Mouse (Mus musculus) right cerebral cortex, postnatal 10 days (tissue): Measurements from ENCODE around the gene Rab3gap2.

Source experiments
- DNase-seq, 2 experiments: peaks; one replicate each; pipeline ENCODE4 v3.0.0; 2021; ENCODE audit warnings: low spot score in 2 of 2

Rab3gap2 gene

GRCm38 (mm10) chr1:185331983-185332430, 128.1 kb downstream of the Rab3gap2 start, which contains the start of gene Bpnt1:
TSS of gene Bpnt1 (plus strand) at chr1:185332149.
- DNase-seq: peak; percentile 93 to 94

GRCm38 (mm10) chr1:185333651-185334050, 129.7 kb downstream of the Rab3gap2 start:
- DNase-seq: no peak

GRCm38 (mm10) chr1:185334136-185334535, 130.2 kb downstream of the Rab3gap2 start:
- DNase-seq: no peak

- no peak for DNase-seq
These were observed 131.4 kb downstream of the Rab3gap2 start for GRCm38 (mm10) chr1:185335231-185335765.
